In the genomic region with DNA sequence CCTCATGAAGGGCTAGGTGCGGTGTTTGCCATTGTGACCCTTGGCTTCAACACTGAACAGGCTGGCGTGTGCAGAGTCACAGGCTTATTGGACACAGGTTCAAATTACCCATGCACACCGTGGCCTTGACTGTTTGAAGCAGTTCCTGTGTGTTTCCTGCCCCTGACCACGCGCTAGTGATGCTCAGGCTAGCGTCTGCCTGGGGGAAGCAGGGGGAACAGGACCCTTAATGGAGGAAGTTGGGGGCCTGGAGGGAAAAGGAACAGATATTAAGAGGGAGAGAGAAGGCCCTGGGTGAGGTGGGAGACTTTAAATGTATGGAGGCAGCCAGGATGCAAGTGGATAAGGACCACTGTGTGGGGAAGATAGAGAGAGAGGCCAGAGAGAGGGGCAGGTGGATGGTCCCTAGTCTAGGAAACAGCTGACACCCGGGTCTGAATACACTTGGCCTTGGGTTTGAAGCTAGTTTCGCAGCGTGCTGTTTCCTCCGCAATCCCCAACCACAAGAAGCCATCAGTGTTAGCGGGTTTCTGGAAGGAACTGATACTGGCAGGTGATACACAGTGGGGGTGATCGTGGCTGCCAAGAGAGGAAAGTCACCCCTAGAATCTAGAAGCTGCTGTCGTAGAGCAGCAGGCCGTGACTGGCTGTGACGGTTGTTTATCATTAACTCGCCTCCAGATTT, we compare ENCODE assay signal across 17 mouse cellular contexts. TPM values are rescaled to one million over a fixed set of nuclear protein-coding genes. Genes with fewer than 3 reads are reported as not detected.
DNase-seq lines count a peak whose midpoint lies in the region; ATAC-seq and TF ChIP-seq lines count a peak whose summit lies in the region.
"Had no signal": no experiment of that assay in that cellular context is flagged by ENCODE, and none has a peak within 500 bp of the region (broad histone marks: within the 10 kb centered on the region; RNA-seq: fewer than 3 reads in every experiment).

No protein-coding gene starts in this region.

- no peak overlapping the region for H3K4me2 ChIP-seq in liver, embryonic 14.5 days (ENCODE audit: low read depth)
- no peak overlapping the region for H3K4me2 ChIP-seq in liver, embryonic 11.5 days
- no peak overlapping the region for H3K4me2 ChIP-seq in forebrain, embryonic 12.5 days
- H3K4me2 ChIP-seq: heart, embryonic 15.5 days; limb, embryonic 15.5 days had no signal

- peaks cover 0 to 3% of the 10 kb centered on the region in 2 experiments; a peak in 1 of 4 replicates for H3K4me1 ChIP-seq in liver, embryonic 14.5 days (replicated peaks; ENCODE audit: control insufficient read depth in 2 of 2, insufficient read depth in 2 of 2, low read length in 1 of 2)
- 0 out of 2 replicates have a peak, but pooled peaks cover 2% of the 10 kb centered on the region for H3K4me1 ChIP-seq in liver, embryonic 11.5 days (replicated peaks; ENCODE audit: control insufficient read depth, insufficient read depth, low read length)
- H3K4me1 ChIP-seq in forebrain, embryonic 12.5 days = 0 out of 2 replicates have a peak, but pooled peaks cover 4% of the 10 kb centered on the region
- H3K4me1 ChIP-seq: heart, embryonic 15.5 days; limb, embryonic 15.5 days had no signal

- no peak overlapping the region for H3K27ac ChIP-seq in liver, embryonic 14.5 days
- H3K27ac ChIP-seq in liver, embryonic 11.5 days (ENCODE audit: low read depth, low read length) = no peak overlapping the region
- H3K27ac ChIP-seq in forebrain, embryonic 12.5 days = no peak overlapping the region
- H3K27ac ChIP-seq: limb, embryonic 15.5 days had no signal

- no peaks in the 10 kb centered on the region for H3K27me3 ChIP-seq in liver, embryonic 14.5 days (ENCODE audit: control insufficient read depth, insufficient read depth, low read length)
- H3K27me3 ChIP-seq in liver, embryonic 11.5 days (replicated peaks; ENCODE audit: control insufficient read depth, insufficient read depth, low read length) = no peaks in the 10 kb centered on the region
- no peaks in the 10 kb centered on the region; the same call in 1 of the 2 replicates for H3K27me3 ChIP-seq in forebrain, embryonic 12.5 days
- H3K27me3 ChIP-seq: heart, embryonic 15.5 days; limb, embryonic 15.5 days; Patski had no signal

- no peak for DNase-seq in liver, embryonic 14.5 days (ENCODE audit: low read depth in 3 of 3, low spot score in 3 of 3)
- no peak for DNase-seq in liver, embryonic 11.5 days (ENCODE audit: low spot score)
- peak; percentile 96 to 97 for DNase-seq in cerebellum, postnatal 14 days
- DNase-seq in spleen, adult 12 weeks (ENCODE audit: low spot score) = peak; percentile 26
- DNase-seq in layer of hippocampus, postnatal 25 days (ENCODE audit: extremely low spot score in 1 of 2, low spot score in 1 of 2) = no peak
- DNase-seq in ovary, postnatal 10 days (ENCODE audit: low spot score) = no peak
- DNase-seq in kidney, adult 11 months = no peak
- DNase-seq: gastrocnemius, postnatal 25 days; kidney, adult 8-10 months; layer of hippocampus, postnatal 36 days; lung, postnatal 36 days had no signal

- no peak overlapping the region for H3K9ac ChIP-seq in liver, embryonic 14.5 days (replicated peaks)
- H3K9ac ChIP-seq in liver, embryonic 11.5 days (ENCODE audit: low read depth, low read length) = no peak overlapping the region
- H3K9ac ChIP-seq in forebrain, embryonic 12.5 days = no peak overlapping the region
- H3K9ac ChIP-seq: heart, embryonic 15.5 days; limb, embryonic 15.5 days had no signal

- TF ChIP-seq CTCF in liver, embryonic 14.5 days (IDR thresholded peaks at IDR 0.05; ENCODE audit: low read depth) = no peak

- H3K9me3 ChIP-seq in liver, embryonic 14.5 days (ENCODE audit: control insufficient read depth, low read length) = no peaks in the 10 kb centered on the region
- H3K9me3 ChIP-seq in liver, embryonic 11.5 days (ENCODE audit: control insufficient read depth, low read length) = no peaks in the 10 kb centered on the region
- H3K9me3 ChIP-seq in forebrain, embryonic 12.5 days = no peaks in the 10 kb centered on the region
- H3K9me3 ChIP-seq: heart, embryonic 15.5 days; limb, embryonic 15.5 days had no signal

- 20% methylated on average over 16 of the region's 16 CpGs for WGBS in liver, embryonic 14.5 days (ENCODE audit: insufficient replicate concordance)
- WGBS in liver, embryonic 11.5 days = 50% methylated on average over 16 of the region's 16 CpGs
- 92% methylated on average over 16 of the region's 16 CpGs for WGBS in forebrain, embryonic 12.5 days

- peak; percentile 15; the same call in 1 of the 2 replicates for ATAC-seq in liver, embryonic 14.5 days (ENCODE audit: insufficient read depth)
- no peak for ATAC-seq in liver, embryonic 11.5 days (replicated peaks; ENCODE audit: low FRiP score)
- no peak for ATAC-seq in forebrain, embryonic 12.5 days (ENCODE audit: low FRiP score)
- ATAC-seq: Patski had no signal

- H3K4me3 ChIP-seq in liver, embryonic 14.5 days (ENCODE audit: insufficient read depth in 1 of 2, low read depth in 2 of 2, low read length in 2 of 2) = no peak overlapping the region
- no peak overlapping the region for H3K4me3 ChIP-seq in liver, embryonic 11.5 days (ENCODE audit: low read depth, low read length)
- no peak overlapping the region for H3K4me3 ChIP-seq in forebrain, embryonic 12.5 days (replicated peaks)
- H3K4me3 ChIP-seq: heart, embryonic 15.5 days; limb, embryonic 15.5 days; myocyte had no signal

- TF ChIP-seq EP300 in liver, embryonic 14.5 days (IDR thresholded peaks at IDR 0.05; ENCODE audit: low read depth) = no peak

- no peaks in the 10 kb centered on the region for H3K36me3 ChIP-seq in liver, embryonic 14.5 days (replicated peaks; ENCODE audit: control insufficient read depth, insufficient read depth, low read depth)
- no peaks in the 10 kb centered on the region for H3K36me3 ChIP-seq in liver, embryonic 11.5 days (ENCODE audit: control insufficient read depth, insufficient read depth, low read length)
- no peaks in the 10 kb centered on the region for H3K36me3 ChIP-seq in forebrain, embryonic 12.5 days (replicated peaks)
- H3K36me3 ChIP-seq: heart, embryonic 15.5 days; limb, embryonic 15.5 days had no signal

RNA-seq across cellular contexts. Expression of gene Gm525, which starts 5.5 kb away (rescaled TPM):
- polyA plus RNA-seq in liver, embryonic 14.5 days (2012; rRNA removed) = not detected in 2 replicates
- not detected in 2 replicates for polyA plus RNA-seq in liver, embryonic 14.5 days (2014; fragmentation: Nextera tagmentation; extraction: Ambion mirVana)
- polyA plus RNA-seq in liver, embryonic 11.5 days (2014; fragmentation: Nextera tagmentation; extraction: Ambion mirVana) = not detected in 2 replicates
- total RNA-seq in layer of hippocampus, postnatal 25 days (2021) = not detected
- polyA plus RNA-seq in forebrain, embryonic 12.5 days (2016; fragmentation: Nextera tagmentation; extraction: Ambion mirVana) = not detected in 2 replicates
- total RNA-seq: adrenal gland, postnatal 10 days; gastrocnemius, postnatal 25 days; layer of hippocampus, postnatal 36 days had no signal
- polyA plus RNA-seq: myocyte, Patski had no signal

RNA-seq across cellular contexts. Expression of gene Dgke, which starts 12.5 kb away (rescaled TPM):
- polyA plus RNA-seq in liver, embryonic 14.5 days (2012; rRNA removed) = 0.55 and 0.63 TPM in 2 replicates
- 0.37 and 0.39 TPM in 2 replicates for polyA plus RNA-seq in liver, embryonic 14.5 days (2014; fragmentation: Nextera tagmentation; extraction: Ambion mirVana)
- polyA plus RNA-seq in liver, embryonic 11.5 days (2014; fragmentation: Nextera tagmentation; extraction: Ambion mirVana) = 1.8 and 1.9 TPM in 2 replicates
- total RNA-seq in layer of hippocampus, postnatal 25 days (2021) = 10 to 100 TPM; 41.6 to 42.8 TPM
- polyA plus RNA-seq in forebrain, embryonic 12.5 days (2016; fragmentation: Nextera tagmentation; extraction: Ambion mirVana) = 7.4 and 9.2 TPM in 2 replicates

Comparison
In these comparisons a context has a peak if more than half of its experiments do, and no peak if none do; other contexts are left out.
1. DNase-seq: peak in cerebellum, postnatal 14 days (2 of 2) and spleen, adult 12 weeks (single experiment); none in liver, embryonic 14.5 days (0 of 3), liver, embryonic 11.5 days (single experiment), layer of hippocampus, postnatal 25 days (0 of 2), ovary, postnatal 10 days (single experiment) and kidney, adult 11 months (single experiment).